Mouse (Mus musculus) midbrain, embryonic 11.5 days (tissue): ENCODE data around the gene Dpf3. TPM values are rescaled to one million over a fixed set of nuclear protein-coding genes. Genes with fewer than 3 reads are reported as not detected.

Experiments used
- ATAC-seq: fragments of 200-750 bp; cut with Nextera tagmentation; 2 replicates; pipeline ENCODE4 v1.8.0; 2017; ENCODE audit warnings: moderate TSS enrichment, moderate library complexity; ENCODE audit not compliant: low FRiP score
- DNase-seq: peaks from one replicate; pipeline ENCODE4 v3.0.0; 2015; ENCODE audit warnings: low spot score; ENCODE audit errors: missing footprints
- H3K27ac ChIP-seq: fragments of 300-500 bp; sonication (generic); 2 replicates; pipeline ENCODE4 v1.5.1; 2014; ENCODE audit warnings: low read depth, low read length
- H3K27me3 ChIP-seq: fragments of 300-500 bp; sonication (generic); 2 replicates; pipeline ENCODE4 v1.6.1; 2014; ENCODE audit warnings: mild to moderate bottlenecking, low read length, moderate library complexity, mixed read lengths; ENCODE audit not compliant: control insufficient read depth, insufficient read depth
- H3K36me3 ChIP-seq: fragments of 300-500 bp; sonication (generic); 2 replicates; pipeline ENCODE4 v1.6.1; 2014; ENCODE audit warnings: mild to moderate bottlenecking, low read length, moderate library complexity, mixed read lengths; ENCODE audit not compliant: control insufficient read depth, insufficient read depth
- H3K4me1 ChIP-seq: fragments of 300-500 bp; sonication (generic); 2 replicates; pipeline ENCODE4 v1.6.1; 2014; ENCODE audit warnings: low read length; ENCODE audit not compliant: control insufficient read depth, insufficient read depth
- H3K4me2 ChIP-seq: fragments of 300-500 bp; sonication (generic); 2 replicates; pipeline ENCODE4 v1.6.1; 2014; ENCODE audit warnings: mild to moderate bottlenecking, moderate library complexity
- H3K4me3 ChIP-seq: fragments of 300-500 bp; sonication (generic); 2 replicates; pipeline ENCODE4 v1.5.1; 2014; ENCODE audit warnings: low read depth, low read length
- H3K9ac ChIP-seq: fragments of 300-500 bp; sonication (generic); 2 replicates; pipeline ENCODE4 v1.6.1; 2014; ENCODE audit warnings: low read length
- H3K9me3 ChIP-seq: fragments of 300-500 bp; sonication (generic); 2 replicates; pipeline ENCODE4 v1.6.1; 2016; ENCODE audit warnings: low read length; ENCODE audit not compliant: control insufficient read depth
- WGBS: fragments of 180-500 bp; shearing (Covaris S2); extraction: QIAGEN DNeasy Blood & Tissue Kit; methylation state at CpG from one replicate; pipeline ENCODE4 v1.1.7; 2014; 5-methylcytosine and 5-hydroxymethylcytosine counted together
- polyA plus RNA-seq: library from polyadenylated mRNA; unstranded; fragments of >200 nt; fragmentation: Nextera tagmentation; extraction: Ambion mirVana; gene quantifications from 2 replicates; pipeline ENCODE4 v1.2.1, GENCODE M21; 2014

Gene Dpf3
- polyA plus RNA-seq, 1 experiment from 2014 or later: 11.3 TPM

- DNase-seq: no peak
- Histone ChIP-seq H3K36me3 (no peaks in the 10 kb centered on the region), H3K27me3 (no peaks in the 10 kb centered on the region), H3K4me3 (no peak overlapping the region), H3K4me1 (peaks cover 12% of the 10 kb centered on the region), H3K27ac (no peak overlapping the region), H3K9me3 (no peaks in the 10 kb centered on the region), H3K9ac (no peak overlapping the region), H3K4me2 (no peak overlapping the region)
- no peak for ATAC-seq
- WGBS: 80% methylated on average over 12 of the region's 12 CpGs
Measured at GRCm38 (mm10) chr12:83424086-83424719, 63.3 kb downstream of the Dpf3 start.

- DNase-seq (no peak), ATAC-seq (no peak)
- Histone ChIP-seq H3K4me3 (no peak overlapping the region), H3K27me3 (no peaks in the 10 kb centered on the region), H3K36me3 (no peaks in the 10 kb centered on the region), H3K27ac (no peak overlapping the region), H3K4me2 (no peak overlapping the region), H3K9ac (no peak overlapping the region), H3K9me3 (no peaks in the 10 kb centered on the region), H3K4me1 (peaks cover 3% of the 10 kb centered on the region; the same call in 1 of the 2 replicates)
- 87% methylated on average over 5 of the region's 5 CpGs for WGBS
Measured at GRCm38 (mm10) chr12:83420346-83420745, 67.2 kb downstream of the Dpf3 start.

GRCm38 (mm10) chr12:83415207-83415606, 72.3 kb downstream of the Dpf3 start:
- ATAC-seq: no peak
- WGBS: 83% methylated on average over 4 of the region's 4 CpGs

GRCm38 (mm10) chr12:83413684-83414083, 73.8 kb downstream of the Dpf3 start:
- Histone ChIP-seq H3K27me3 (no peaks in the 10 kb centered on the region), H3K9me3 (no peaks in the 10 kb centered on the region), H3K36me3 (no peaks in the 10 kb centered on the region), H3K4me1 (no peaks in the 10 kb centered on the region), H3K9ac (no peak overlapping the region), H3K27ac (no peak overlapping the region), H3K4me2 (no peak overlapping the region), H3K4me3 (no peak overlapping the region)
- ATAC-seq (no peak), DNase-seq (peak; percentile 53)
- WGBS: 96% methylated on average over 5 of the region's 5 CpGs

More at GRCm38 (mm10) chr12:83415207-83415606, 72.3 kb downstream of the Dpf3 start:
- Histone ChIP-seq H3K9me3 (no peaks in the 10 kb centered on the region), H3K4me1 (no peaks in the 10 kb centered on the region), H3K9ac (no peak overlapping the region), H3K4me3 (no peak overlapping the region), H3K4me2 (no peak overlapping the region), H3K27ac (no peak overlapping the region), H3K36me3 (no peaks in the 10 kb centered on the region), H3K27me3 (no peaks in the 10 kb centered on the region)
- no peak for DNase-seq

GRCm38 (mm10) chr12:83411721-83412521, 75.6 kb downstream of the Dpf3 start:
- no peaks in the 10 kb centered on the region for H3K9me3 ChIP-seq
- no peaks in the 10 kb centered on the region for H3K4me1 ChIP-seq
- no peaks in the 10 kb centered on the region for H3K27me3 ChIP-seq
- ATAC-seq (no peak), DNase-seq (no peak)
- H3K9ac ChIP-seq: no peak overlapping the region
- WGBS: 62% methylated on average over 17 of the region's 17 CpGs
- H3K4me2 ChIP-seq: no peak overlapping the region
- H3K36me3 ChIP-seq: no peaks in the 10 kb centered on the region
- H3K27ac ChIP-seq: no peak overlapping the region
- no peak overlapping the region for H3K4me3 ChIP-seq

- Histone ChIP-seq H3K27me3 (no peaks in the 10 kb centered on the region), H3K36me3 (no peaks in the 10 kb centered on the region), H3K4me1 (no peaks in the 10 kb centered on the region), H3K4me2 (no peak overlapping the region), H3K9me3 (no peaks in the 10 kb centered on the region), H3K9ac (no peak overlapping the region), H3K27ac (no peak overlapping the region), H3K4me3 (no peak overlapping the region)
- DNase-seq (no peak), ATAC-seq (no peak)
- WGBS: 76% methylated on average over 5 of the region's 5 CpGs
Measured at GRCm38 (mm10) chr12:83411032-83411431, 76.5 kb downstream of the Dpf3 start.

- WGBS: 90% methylated on average over 12 of the region's 12 CpGs
- no peak for ATAC-seq
Measured at GRCm38 (mm10) chr12:83405374-83406125, 82.0 kb downstream of the Dpf3 start.

GRCm38 (mm10) chr12:83402270-83402669, 85.2 kb downstream of the Dpf3 start:
- Histone ChIP-seq H3K27me3 (no peaks in the 10 kb centered on the region), H3K27ac (no peak overlapping the region)
- 76% methylated on average over 5 of the region's 5 CpGs for WGBS

More at GRCm38 (mm10) chr12:83405374-83406125, 82.0 kb downstream of the Dpf3 start:
- H3K27me3 ChIP-seq: no peaks in the 10 kb centered on the region
- no peaks in the 10 kb centered on the region for H3K9me3 ChIP-seq
- no peaks in the 10 kb centered on the region for H3K36me3 ChIP-seq
- no peak overlapping the region for H3K4me2 ChIP-seq
- no peaks in the 10 kb centered on the region for H3K4me1 ChIP-seq
- no peak overlapping the region for H3K4me3 ChIP-seq
- no peak overlapping the region for H3K9ac ChIP-seq
- DNase-seq: no peak
- no peak overlapping the region for H3K27ac ChIP-seq

GRCm38 (mm10) chr12:83392011-83392410, 95.5 kb downstream of the Dpf3 start:
- Histone ChIP-seq H3K9me3 (no peaks in the 10 kb centered on the region), H3K36me3 (no peaks in the 10 kb centered on the region), H3K4me2 (no peak overlapping the region), H3K9ac (no peak overlapping the region), H3K4me1 (no peaks in the 10 kb centered on the region), H3K27ac (no peak overlapping the region), H3K4me3 (no peak overlapping the region), H3K27me3 (no peaks in the 10 kb centered on the region)
- 89% methylated on average over 16 of the region's 16 CpGs for WGBS
- ATAC-seq: no peak
- DNase-seq: no peak

More at GRCm38 (mm10) chr12:83402270-83402669, 85.2 kb downstream of the Dpf3 start:
- no peaks in the 10 kb centered on the region for H3K9me3 ChIP-seq
- no peaks in the 10 kb centered on the region for H3K4me1 ChIP-seq
- no peak overlapping the region for H3K9ac ChIP-seq
- DNase-seq (no peak), ATAC-seq (no peak)
- H3K36me3 ChIP-seq: no peaks in the 10 kb centered on the region
- H3K4me3 ChIP-seq: no peak overlapping the region
- no peak overlapping the region for H3K4me2 ChIP-seq
